Mouse (Mus musculus): ENCODE results near the gene Akap11.

GRCm38 (mm10) chr14:78538572-78539320 lies 2.1 kb upstream of the Akap11 start:
- TF ChIP-seq CTCF (IDR thresholded peaks at IDR 0.05; ENCODE audit: low read depth) (no peak), EP300 (optimal IDR thresholded peaks at IDR 0.05) (no peak)

All from stomach, postnatal 0 days (tissue).